Mouse (Mus musculus) mesoderm, embryonic 11.5 days (tissue): ENCODE measurements at regions not wholly inside any gene's neighbourhood (a gene's known extent, or its start where the extent isn't known, plus 50 kb on each side); places are given as distances from the start of the nearest gene placed in this dataset.

Experiments used
- DNase-seq: peaks from one replicate; pipeline ENCODE4 v3.0.0-alpha.2; 2012; ENCODE audit warnings: low read depth, low spot score

DNA sequence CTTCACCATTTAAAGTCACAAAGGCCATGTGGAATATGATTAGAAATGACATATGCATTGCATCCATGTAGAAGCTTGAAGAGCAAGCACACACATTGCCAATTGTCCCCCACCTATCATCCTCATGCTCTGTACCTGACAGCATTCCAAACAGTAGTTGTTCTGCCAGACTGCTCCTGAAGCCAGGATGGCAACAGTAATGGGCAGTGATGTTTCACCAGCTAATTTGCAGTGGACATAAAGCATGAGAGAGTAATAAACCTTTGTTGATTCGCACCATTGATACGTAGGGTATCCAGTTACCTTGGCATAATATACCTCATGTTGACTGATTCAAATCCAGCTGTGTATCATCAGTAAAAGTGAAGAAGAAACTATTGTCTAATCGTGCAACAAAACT, 606.5 kb upstream of the Celf2 start:
- DNase-seq = no peak

DNA sequence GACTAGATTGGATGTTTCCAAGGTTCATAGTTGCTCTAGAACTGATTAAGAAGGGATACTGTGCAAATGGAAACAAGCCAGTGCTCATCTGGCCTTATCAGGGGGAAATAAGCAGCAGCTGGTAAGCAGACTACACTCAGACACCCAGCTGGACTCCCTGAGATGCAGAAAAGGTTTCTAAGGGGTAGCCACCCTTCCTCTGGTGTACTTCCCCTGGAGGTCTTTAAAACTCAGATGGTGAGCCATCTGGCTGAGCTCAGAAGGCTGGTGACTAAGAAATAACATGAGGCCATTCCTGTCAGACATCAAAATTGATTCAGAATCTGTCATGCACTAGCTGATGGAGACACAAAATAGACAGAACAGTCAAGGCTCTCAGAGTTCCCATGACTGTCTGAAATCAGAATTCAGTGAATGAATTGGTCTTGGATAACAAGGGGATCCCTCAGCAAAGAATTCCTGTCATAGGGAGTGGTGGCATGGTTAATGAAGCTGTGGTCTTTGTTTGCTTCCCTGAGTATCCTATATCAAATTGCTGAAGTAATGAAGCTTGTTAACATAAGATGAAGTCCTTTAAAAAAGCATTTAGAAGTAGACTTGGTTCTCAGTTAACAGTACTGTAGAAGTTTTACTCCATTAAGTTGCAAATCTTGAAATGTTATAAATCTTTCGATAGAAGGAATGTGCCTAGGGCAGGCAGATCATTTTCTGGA, 603.2 kb upstream of the Celf2 start:
- peak; percentile 10 for DNase-seq

GRCm38 (mm10) chr2:8094157-8094556, 584.8 kb upstream of the Celf2 start:
- DNase-seq = no peak

GRCm38 (mm10) chr2:8067901-8068300, 558.5 kb upstream of the Celf2 start:
- no peak for DNase-seq

GRCm38 (mm10) chr2:8061687-8062086, 552.3 kb upstream of the Celf2 start:
- no peak for DNase-seq

DNA sequence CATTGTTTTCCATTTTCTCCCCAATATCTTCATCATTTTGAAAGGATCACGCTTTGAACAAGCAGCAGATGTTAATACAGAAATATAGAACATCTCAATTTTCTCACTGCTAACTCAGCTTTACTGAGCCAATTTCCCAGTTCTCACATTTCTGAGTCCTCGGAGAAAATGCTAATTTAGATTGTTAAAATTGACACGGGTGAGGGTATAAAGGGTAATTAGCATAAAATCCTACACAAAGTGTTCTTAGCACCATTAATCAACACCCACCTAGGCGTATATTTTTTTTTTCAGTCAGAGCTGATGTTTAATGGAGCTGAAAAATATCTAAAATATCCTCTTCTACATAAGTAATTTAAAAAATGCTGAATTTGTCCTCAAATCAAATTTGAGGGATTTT, 519.8 kb upstream of the Celf2 start:
- no peak for DNase-seq

- DNase-seq = no peak
Measured at GRCm38 (mm10) chr2:8027571-8027970, 518.2 kb upstream of the Celf2 start.

DNA sequence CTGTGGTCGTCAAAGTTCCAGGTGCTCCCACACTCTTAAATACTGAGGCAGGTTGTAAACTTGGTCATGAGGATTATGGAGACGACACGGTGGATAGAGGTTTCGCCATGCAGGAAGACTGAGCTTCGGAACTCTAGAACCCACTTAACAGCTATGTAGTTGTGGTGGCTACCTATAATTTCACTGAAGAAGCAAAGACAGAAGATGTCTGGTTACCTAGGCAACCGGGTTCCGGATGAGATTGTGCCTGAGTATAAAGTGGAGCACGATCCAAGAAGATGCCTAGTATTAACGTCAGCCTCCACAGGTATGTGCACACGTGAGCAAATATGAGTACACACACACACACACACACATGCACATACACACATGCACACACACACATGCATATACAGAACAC, 517.3 kb upstream of the Celf2 start:
- DNase-seq = no peak

GRCm38 (mm10) chr2:8022651-8023050, 513.3 kb upstream of the Celf2 start:
- DNase-seq = no peak

DNA sequence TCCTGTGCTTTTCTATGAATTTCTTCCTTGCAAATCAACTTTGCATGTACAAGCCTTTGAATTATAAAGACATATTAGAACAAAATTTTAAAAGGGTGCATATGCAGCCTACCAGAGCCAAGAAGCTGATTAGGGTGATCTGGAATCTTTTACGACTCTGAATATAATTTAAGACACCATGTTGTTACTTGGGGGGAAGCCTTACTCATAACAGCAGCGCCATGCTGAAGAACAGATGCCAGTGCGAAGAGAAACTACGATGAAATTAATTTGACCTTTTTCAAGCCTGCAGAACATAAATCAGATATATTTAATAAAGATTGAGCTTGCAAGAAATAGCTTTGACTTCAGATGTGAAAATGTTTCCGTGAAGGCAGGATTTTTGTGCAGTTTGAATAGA, 512.7 kb upstream of the Celf2 start:
- DNase-seq = no peak

GRCm38 (mm10) chr2:8012826-8013225, 503.5 kb upstream of the Celf2 start:
- no peak for DNase-seq

GRCm38 (mm10) chr2:7999444-7999843, 490.1 kb upstream of the Celf2 start:
- no peak for DNase-seq

GRCm38 (mm10) chr2:7974471-7974870, 465.1 kb upstream of the Celf2 start:
- DNase-seq = no peak

GRCm38 (mm10) chr2:7963456-7963855, 454.1 kb upstream of the Celf2 start:
- DNase-seq = no peak

DNA sequence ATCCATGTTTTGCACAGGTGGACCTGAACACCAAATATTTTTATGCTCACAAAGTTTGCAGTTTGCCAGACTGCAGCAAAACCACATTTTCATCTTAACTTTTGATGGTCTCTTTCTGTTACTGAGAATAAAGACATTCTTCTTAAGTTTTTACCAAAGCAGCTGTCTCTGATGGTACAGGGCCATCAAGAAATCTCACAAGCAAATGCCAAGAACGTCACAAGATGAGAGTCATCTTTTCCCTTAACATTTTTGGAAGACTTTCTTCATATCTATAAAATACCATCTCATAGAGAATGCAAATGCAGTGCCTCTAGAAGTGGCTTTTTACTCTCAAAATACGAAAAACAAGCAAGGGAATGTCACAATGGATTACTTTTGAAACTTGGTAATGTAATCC, 444.8 kb upstream of the Celf2 start:
- no peak for DNase-seq

GRCm38 (mm10) chr2:7952846-7953245, 443.5 kb upstream of the Celf2 start:
- no peak for DNase-seq

GRCm38 (mm10) chr2:7944946-7945345, 435.6 kb upstream of the Celf2 start:
- no peak for DNase-seq

GRCm38 (mm10) chr2:7933617-7934016, 424.3 kb upstream of the Celf2 start:
- DNase-seq = no peak

DNA sequence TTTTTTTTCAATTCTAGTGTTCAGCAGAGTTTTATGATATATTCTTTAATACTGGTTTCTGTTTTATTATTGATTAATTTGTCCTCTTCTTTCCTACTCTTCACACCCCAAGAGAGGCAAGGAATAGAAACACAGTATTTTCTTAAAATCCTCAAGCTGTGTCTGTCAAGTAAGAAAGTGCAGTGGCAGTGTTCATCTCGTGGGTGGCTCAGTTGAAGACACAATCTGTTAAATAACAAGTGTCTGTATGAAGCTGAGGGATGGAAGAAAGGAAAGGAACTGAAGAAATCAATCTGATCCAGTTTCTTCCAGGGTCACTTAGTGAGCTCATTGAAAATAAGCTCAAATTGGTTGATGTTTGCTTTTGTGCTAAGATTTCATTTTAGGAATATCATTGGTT, 396.9 kb upstream of the Celf2 start:
- no peak for DNase-seq

GRCm38 (mm10) chr2:7893787-7894186, 384.4 kb upstream of the Celf2 start:
- DNase-seq = no peak
